Mouse (Mus musculus) heart, embryonic 16.5 days (tissue): ENCODE data around the gene Camta1. TPM values are rescaled to one million over a fixed set of nuclear protein-coding genes. Genes with fewer than 3 reads are reported as not detected.

ENCODE experiments used
- ATAC-seq: fragments of 200-750 bp; cut with Nextera tagmentation; replicated peaks from 2 replicates; pipeline ENCODE4 v1.8.0; 2017; ENCODE audit warnings: moderate number of reproducible peaks; ENCODE audit not compliant: insufficient read depth, low FRiP score; ENCODE audit errors: extremely low read depth
- H3K27ac ChIP-seq: fragments of 300-500 bp; sonication (generic); 2 replicates; pipeline ENCODE4 v1.5.1; 2014; ENCODE audit warnings: mild to moderate bottlenecking, low read length, control low read depth, moderate library complexity
- H3K27me3 ChIP-seq: fragments of 300-500 bp; sonication (generic); 2 replicates; pipeline ENCODE4 v1.6.1; 2014; ENCODE audit warnings: low read length, mixed read lengths; ENCODE audit not compliant: control insufficient read depth, insufficient read depth
- H3K36me3 ChIP-seq: fragments of 300-500 bp; sonication (generic); 2 replicates; pipeline ENCODE4 v1.6.1; 2014; ENCODE audit not compliant: control insufficient read depth, insufficient read depth
- H3K4me1 ChIP-seq: fragments of 300-500 bp; sonication (generic); 2 replicates; pipeline ENCODE4 v1.6.1; 2014; ENCODE audit warnings: low read length, mixed read lengths; ENCODE audit not compliant: control insufficient read depth, insufficient read depth
- H3K4me2 ChIP-seq: fragments of 300-500 bp; sonication (generic); 2 replicates; pipeline ENCODE4 v1.6.1; 2014; ENCODE audit warnings: low read depth, mild to moderate bottlenecking, control low read depth, low read length
- H3K4me3 ChIP-seq: fragments of 300-500 bp; sonication (generic); 2 replicates; pipeline ENCODE4 v1.5.1; 2014; ENCODE audit warnings: mild to moderate bottlenecking, control low read depth, low read length
- H3K9ac ChIP-seq: fragments of 300-500 bp; sonication (generic); 2 replicates; pipeline ENCODE4 v1.6.1; 2014; ENCODE audit warnings: low read length, control low read depth
- H3K9me3 ChIP-seq: fragments of 300-500 bp; sonication (generic); replicated peaks from 2 replicates; pipeline ENCODE4 v1.6.1; 2016; ENCODE audit warnings: low read length; ENCODE audit not compliant: control insufficient read depth
- WGBS: fragments of 180-500 bp; shearing (Covaris S2); extraction: QIAGEN DNeasy Blood & Tissue Kit; methylation state at CpG from one replicate; pipeline ENCODE4 v1.1.7; 2014; 5-methylcytosine and 5-hydroxymethylcytosine counted together
- polyA plus RNA-seq: library from polyadenylated mRNA; unstranded; fragments of >200 nt; fragmentation: Nextera tagmentation; extraction: Ambion mirVana; gene quantifications from 2 replicates; pipeline ENCODE4 v1.2.1, GENCODE M21; 2015

The Camta1 gene
- polyA plus RNA-seq, 1 experiment from 2014 or later: 141 TPM

- H3K4me3 ChIP-seq: no peak overlapping the region
- H3K36me3 ChIP-seq: no peaks in the 10 kb centered on the region
- WGBS: 18% methylated on average over 11 of the region's 11 CpGs
- peak; percentile 63 for ATAC-seq
- H3K4me1 ChIP-seq: peaks cover 26% of the 10 kb centered on the region
- no peaks in the 10 kb centered on the region for H3K9me3 ChIP-seq
- H3K27ac ChIP-seq: peak overlapping the region; percentile 56
- no peaks in the 10 kb centered on the region for H3K27me3 ChIP-seq
- no peak overlapping the region for H3K9ac ChIP-seq
- H3K4me2 ChIP-seq: no peak overlapping the region
Observed at GRCm38 (mm10) chr4:151516998-151517799, 344.5 kb downstream of the Camta1 start.

DNA sequence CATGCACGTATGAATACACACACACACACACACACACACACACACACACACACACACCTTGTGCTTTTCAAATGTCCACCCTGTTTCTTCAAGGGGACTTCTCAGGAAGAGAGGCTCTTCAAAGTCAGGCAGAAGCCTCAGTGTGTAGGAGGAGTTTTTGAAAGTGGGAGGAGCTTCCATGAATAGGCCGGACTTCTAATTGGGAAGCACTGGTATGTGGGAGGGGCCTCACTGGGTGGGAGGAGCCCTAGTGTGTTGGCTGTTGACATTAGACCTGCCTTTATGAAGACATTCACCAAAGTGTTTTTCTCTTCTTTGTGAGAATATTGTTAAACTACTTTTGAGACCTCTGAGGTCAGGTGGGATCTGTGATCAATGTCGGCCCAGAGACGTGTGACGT is 346.4 kb downstream of the Camta1 start:
- Histone ChIP-seq H3K9ac (no peak overlapping the region), H3K36me3 (no peaks in the 10 kb centered on the region), H3K4me1 (peaks cover 21% of the 10 kb centered on the region), H3K27ac (no peak overlapping the region), H3K27me3 (no peaks in the 10 kb centered on the region), H3K9me3 (peaks cover 4% of the 10 kb centered on the region), H3K4me3 (no peak overlapping the region), H3K4me2 (no peak overlapping the region)
- no peak for ATAC-seq
- WGBS: 82% methylated on average over 5 of the region's 5 CpGs

- Histone ChIP-seq H3K4me1 (no peaks in the 10 kb centered on the region), H3K36me3 (no peaks in the 10 kb centered on the region), H3K4me3 (no peak overlapping the region), H3K27me3 (no peaks in the 10 kb centered on the region), H3K27ac (no peak overlapping the region), H3K4me2 (no peak overlapping the region), H3K9ac (no peak overlapping the region), H3K9me3 (peaks cover 4% of the 10 kb centered on the region)
- WGBS: 82% methylated on average over 4 of the region's 4 CpGs
- ATAC-seq: no peak
Observed at GRCm38 (mm10) chr4:151511092-151511491, 350.6 kb downstream of the Camta1 start.

- Histone ChIP-seq H3K9me3 (peaks cover 4% of the 10 kb centered on the region), H3K9ac (no peak overlapping the region), H3K4me1 (no peaks in the 10 kb centered on the region), H3K4me2 (no peak overlapping the region), H3K27me3 (no peaks in the 10 kb centered on the region), H3K27ac (no peak overlapping the region), H3K36me3 (no peaks in the 10 kb centered on the region), H3K4me3 (no peak overlapping the region)
- ATAC-seq: no peak
- WGBS: 61% methylated on average over 4 of the region's 4 CpGs
Observed at GRCm38 (mm10) chr4:151510417-151510816, 351.3 kb downstream of the Camta1 start.

DNA sequence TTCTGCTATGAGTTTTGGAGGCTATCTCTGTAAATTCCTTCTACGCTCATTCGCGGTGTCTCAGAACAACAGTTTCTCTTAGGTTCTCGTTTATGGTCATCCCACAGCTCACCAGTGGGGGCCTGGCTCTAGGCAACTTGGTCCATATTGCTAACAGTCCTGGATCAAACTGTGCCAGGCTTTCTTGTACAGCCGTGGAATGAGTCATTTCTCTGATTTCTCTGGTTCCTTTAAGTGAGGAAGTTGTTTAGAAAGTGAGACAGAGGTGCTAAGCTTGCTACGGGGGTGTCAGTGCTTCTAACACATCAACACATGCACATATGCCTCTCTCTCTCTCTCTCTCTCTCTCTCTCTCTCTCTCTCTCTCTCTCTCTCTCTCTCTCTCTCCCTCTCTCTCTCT is 355.0 kb downstream of the Camta1 start:
- H3K9me3 ChIP-seq: peaks cover 8% of the 10 kb centered on the region
- no peaks in the 10 kb centered on the region for H3K27me3 ChIP-seq
- no peak overlapping the region for H3K4me2 ChIP-seq
- H3K4me1 ChIP-seq: no peaks in the 10 kb centered on the region
- H3K36me3 ChIP-seq: no peaks in the 10 kb centered on the region
- no peak for ATAC-seq
- H3K27ac ChIP-seq: no peak overlapping the region
- H3K9ac ChIP-seq: no peak overlapping the region
- 64% methylated on average over 6 of the region's 6 CpGs for WGBS
- H3K4me3 ChIP-seq: no peak overlapping the region

GRCm38 (mm10) chr4:151498481-151499276 is 363.0 kb downstream of the Camta1 start:
- H3K4me2 ChIP-seq: no peak overlapping the region
- no peak overlapping the region for H3K27ac ChIP-seq
- H3K9ac ChIP-seq: no peak overlapping the region
- no peak overlapping the region for H3K4me3 ChIP-seq
- H3K36me3 ChIP-seq: no peaks in the 10 kb centered on the region
- no peaks in the 10 kb centered on the region for H3K27me3 ChIP-seq
- peaks cover 8% of the 10 kb centered on the region for H3K9me3 ChIP-seq
- ATAC-seq: no peak
- H3K4me1 ChIP-seq: no peaks in the 10 kb centered on the region
- 77% methylated on average over 5 of the region's 5 CpGs for WGBS

DNA sequence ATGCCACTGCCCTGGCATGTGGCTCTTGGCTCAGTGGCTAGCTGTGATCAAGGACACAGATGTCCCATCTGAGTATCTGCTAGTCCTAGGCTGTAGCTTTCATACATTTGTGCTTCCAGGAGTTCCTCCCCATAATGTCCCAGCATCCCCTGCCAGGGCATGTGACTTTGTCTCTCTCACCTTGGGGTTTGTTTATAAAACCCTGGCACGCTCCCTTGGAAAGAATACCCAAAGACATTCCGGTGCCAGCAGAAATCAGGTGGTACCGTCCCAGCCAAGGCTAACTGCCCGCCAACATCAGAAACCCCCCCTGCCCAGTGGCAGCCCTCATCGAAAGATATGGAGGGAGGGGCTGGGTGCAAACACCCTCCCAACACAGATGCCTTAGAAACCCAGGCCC is 365.1 kb downstream of the Camta1 start:
- H3K4me1 ChIP-seq: no peaks in the 10 kb centered on the region
- no peak overlapping the region for H3K4me3 ChIP-seq
- H3K9me3 ChIP-seq: peaks cover 4% of the 10 kb centered on the region
- no peak for ATAC-seq
- no peaks in the 10 kb centered on the region for H3K27me3 ChIP-seq
- H3K27ac ChIP-seq: no peak overlapping the region
- no peaks in the 10 kb centered on the region for H3K36me3 ChIP-seq
- H3K4me2 ChIP-seq: no peak overlapping the region
- 80% methylated on average over 5 of the region's 5 CpGs for WGBS
- H3K9ac ChIP-seq: no peak overlapping the region

GRCm38 (mm10) chr4:151495276-151495882 is 366.3 kb downstream of the Camta1 start:
- no peaks in the 10 kb centered on the region for H3K36me3 ChIP-seq
- H3K4me2 ChIP-seq: no peak overlapping the region
- no peaks in the 10 kb centered on the region for H3K27me3 ChIP-seq
- no peak overlapping the region for H3K9ac ChIP-seq
- no peak for ATAC-seq
- no peak overlapping the region for H3K4me3 ChIP-seq
- 57% methylated on average over 11 of the region's 11 CpGs for WGBS
- H3K4me1 ChIP-seq: no peaks in the 10 kb centered on the region
- H3K27ac ChIP-seq: no peak overlapping the region
- peaks cover 4% of the 10 kb centered on the region for H3K9me3 ChIP-seq

DNA sequence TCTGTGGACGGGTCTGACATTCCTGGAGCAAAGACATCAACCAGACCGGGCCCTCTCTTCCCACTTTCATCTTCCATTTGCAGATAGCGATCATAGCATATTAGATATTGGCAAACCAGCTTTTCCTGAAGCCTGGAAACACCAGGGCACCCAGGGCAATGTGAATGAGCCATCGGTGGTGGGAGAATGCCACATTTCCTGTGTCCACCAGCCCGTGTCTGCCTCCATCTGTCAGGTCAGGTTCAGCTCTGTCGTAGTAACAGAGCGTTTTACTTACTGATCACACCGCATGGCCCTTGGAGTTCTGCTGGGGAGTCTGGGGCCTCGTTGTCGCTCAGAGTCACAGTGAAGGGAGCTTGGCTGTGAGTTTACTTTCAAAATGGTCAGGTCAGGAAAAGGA is 368.9 kb downstream of the Camta1 start:
- H3K9me3 ChIP-seq: no peaks in the 10 kb centered on the region
- H3K9ac ChIP-seq: no peak overlapping the region
- WGBS: 74% methylated on average over 10 of the region's 10 CpGs
- H3K27me3 ChIP-seq: no peaks in the 10 kb centered on the region
- H3K4me3 ChIP-seq: no peak overlapping the region
- no peaks in the 10 kb centered on the region for H3K4me1 ChIP-seq
- no peak overlapping the region for H3K4me2 ChIP-seq
- no peak overlapping the region for H3K27ac ChIP-seq
- ATAC-seq: no peak
- no peaks in the 10 kb centered on the region for H3K36me3 ChIP-seq
